Mouse (Mus musculus): ENCODE data around the gene Hoxd12. TPM values are rescaled to one million over a fixed set of nuclear protein-coding genes. Genes with fewer than 3 reads are reported as not detected.

The Hoxd12 gene
- polyA plus RNA-seq, 1 experiment: not detected

DNA sequence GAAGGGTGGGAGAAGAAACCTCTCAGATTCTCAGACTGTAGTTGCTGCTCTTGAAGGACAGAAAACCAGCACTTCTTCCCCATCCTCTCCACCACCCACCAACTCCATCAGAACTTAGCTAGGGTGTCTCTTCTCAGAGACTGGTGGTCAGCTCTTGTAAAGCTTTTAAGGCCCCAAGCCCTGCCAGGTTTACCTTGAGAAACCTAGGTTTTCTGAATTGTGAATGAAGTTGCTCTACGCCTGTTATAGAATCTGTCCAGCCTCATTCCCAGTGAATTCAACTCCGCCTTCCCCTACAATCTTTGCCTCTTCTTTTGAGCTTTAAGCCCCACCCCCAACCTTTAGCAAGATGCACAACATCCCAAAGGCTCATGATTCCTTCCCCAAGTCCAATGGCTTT lies 2.3 kb downstream of the Hoxd12 start:
- no peaks in the 10 kb centered on the region for H3K79me2 ChIP-seq (ENCODE audit: control insufficient read depth, insufficient read depth)
- no peaks in the 10 kb centered on the region for H3K36me3 ChIP-seq (ENCODE audit: control insufficient read depth, insufficient read depth)
- TF ChIP-seq MYOG (IDR thresholded peaks at IDR 0.05; ENCODE audit: control insufficient read depth, extremely low read depth, insufficient read length): no peak
- no peak for TF ChIP-seq CEBPB (IDR thresholded peaks at IDR 0.05; ENCODE audit: low read depth)
- TF ChIP-seq USF1 (IDR thresholded peaks at IDR 0.05; ENCODE audit: low read depth): no peak
- TF ChIP-seq FOSL1 (IDR thresholded peaks at IDR 0.05; ENCODE audit: insufficient read depth, low read length, poor library complexity, severe bottlenecking): no peak
- no peak for TF ChIP-seq MYOD1 (IDR thresholded peaks at IDR 0.05; ENCODE audit: control insufficient read depth, insufficient read length, low read depth)
- no peak for TF ChIP-seq MAX (IDR thresholded peaks at IDR 0.05)
- TF ChIP-seq CTCF (IDR thresholded peaks at IDR 0.05; ENCODE audit: control insufficient read depth, insufficient read depth, insufficient read length): no peak
- H3K27me3 ChIP-seq (ENCODE audit: control insufficient read depth, insufficient read depth, insufficient read length): peaks cover 66% of the 10 kb centered on the region
- no peak overlapping the region for H3ac ChIP-seq (ENCODE audit: control insufficient read depth, insufficient read length, low read depth)
- no peaks in the 10 kb centered on the region for H3K79me3 ChIP-seq (ENCODE audit: low read depth)
- no peak overlapping the region for H3K4me3 ChIP-seq (ENCODE audit: insufficient read depth, poor library complexity, severe bottlenecking)

DNA sequence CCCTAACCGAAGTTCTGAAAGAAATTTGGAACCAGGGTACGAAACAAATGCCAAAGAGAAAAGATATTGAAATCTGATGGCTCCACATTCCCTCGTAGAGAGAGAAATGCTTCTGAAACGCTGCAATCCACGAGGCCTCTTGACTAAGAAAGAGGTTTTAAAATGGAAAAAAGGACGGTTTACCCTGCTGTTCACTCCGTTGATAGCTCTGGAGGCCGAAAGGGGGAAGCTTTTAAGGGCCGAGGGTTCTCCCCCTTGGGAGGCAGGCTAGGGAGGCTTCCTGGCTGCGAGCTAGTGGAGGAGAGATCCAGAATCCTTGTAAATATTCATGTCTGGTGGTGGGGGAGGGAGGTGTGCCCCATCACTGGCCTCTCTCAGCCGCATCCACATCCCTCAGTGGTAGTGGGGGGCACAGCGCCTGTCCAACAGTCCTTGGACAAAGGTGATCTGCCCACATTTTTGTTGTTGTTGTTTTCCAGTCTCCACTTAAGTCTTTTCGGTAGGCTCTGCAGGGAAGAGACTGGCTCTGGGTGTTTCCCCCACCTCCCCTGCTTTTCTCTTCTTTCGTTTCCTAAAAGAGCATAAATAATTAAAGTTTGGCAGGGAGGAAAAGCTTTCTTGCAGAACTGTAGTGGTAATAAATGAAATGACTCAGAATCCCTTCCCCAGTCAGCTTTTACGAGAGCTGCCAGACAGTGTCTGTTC lies 4.2 kb downstream of the Hoxd12 start, which contains the start of gene Hoxd11:
Gene Hoxd11 (plus strand): TSS at position 667 of the 705 bp plus-strand sequence.
- H3K4me3 ChIP-seq (ENCODE audit: insufficient read depth, poor library complexity, severe bottlenecking): no peak within 1 kb of the TSS
- no peak within 1 kb of the TSS for H3ac ChIP-seq (ENCODE audit: control insufficient read depth, insufficient read length, low read depth)
- no peaks in the 10 kb centered on the region for H3K79me3 ChIP-seq (ENCODE audit: low read depth)
- TF ChIP-seq USF1 (IDR thresholded peaks at IDR 0.05; ENCODE audit: low read depth) (no peak), CTCF (IDR thresholded peaks at IDR 0.05; ENCODE audit: control insufficient read depth, insufficient read depth, insufficient read length) (no peak), MYOG (IDR thresholded peaks at IDR 0.05; ENCODE audit: control insufficient read depth, extremely low read depth, insufficient read length) (no peak), FOSL1 (IDR thresholded peaks at IDR 0.05; ENCODE audit: insufficient read depth, low read length, poor library complexity, severe bottlenecking) (no peak), MYOD1 (IDR thresholded peaks at IDR 0.05; ENCODE audit: control insufficient read depth, insufficient read length, low read depth) (no peak), CEBPB (IDR thresholded peaks at IDR 0.05; ENCODE audit: low read depth) (no peak), MAX (IDR thresholded peaks at IDR 0.05) (no peak)
- no peaks in the 10 kb centered on the region for H3K36me3 ChIP-seq (ENCODE audit: control insufficient read depth, insufficient read depth)
- no peaks in the 10 kb centered on the region for H3K79me2 ChIP-seq (ENCODE audit: control insufficient read depth, insufficient read depth)
- peaks cover 66% of the 10 kb centered on the region for H3K27me3 ChIP-seq (ENCODE audit: control insufficient read depth, insufficient read depth, insufficient read length)

DNA sequence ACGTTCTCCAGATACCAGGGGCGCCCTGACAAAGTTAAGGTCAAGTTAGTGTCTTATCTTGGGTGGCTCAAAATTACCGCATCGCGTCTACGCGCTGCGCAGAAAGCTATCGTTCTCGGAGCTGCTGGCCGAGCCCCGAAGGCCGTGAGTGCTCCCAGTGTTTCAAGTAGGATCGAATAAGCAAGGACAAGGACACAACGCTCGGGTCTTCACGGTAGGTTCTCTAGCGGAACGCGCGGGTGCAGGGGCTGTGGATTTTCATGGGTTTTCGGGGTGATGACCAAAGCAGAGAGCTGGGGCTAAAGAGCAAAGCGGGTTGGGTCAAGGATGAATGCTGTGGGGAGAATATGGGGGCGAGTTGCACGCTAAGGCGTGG lies 4.8 kb downstream of the Hoxd12 start:
- H3K79me3 ChIP-seq (ENCODE audit: low read depth): no peaks in the 10 kb centered on the region
- TF ChIP-seq USF1 (IDR thresholded peaks at IDR 0.05; ENCODE audit: low read depth): no peak
- no peak overlapping the region for H3K4me3 ChIP-seq (ENCODE audit: insufficient read depth, poor library complexity, severe bottlenecking)
- no peaks in the 10 kb centered on the region for H3K36me3 ChIP-seq (ENCODE audit: control insufficient read depth, insufficient read depth)
- H3K27me3 ChIP-seq (ENCODE audit: control insufficient read depth, insufficient read depth, insufficient read length): peaks cover 61% of the 10 kb centered on the region
- H3K79me2 ChIP-seq (ENCODE audit: control insufficient read depth, insufficient read depth): no peaks in the 10 kb centered on the region
- H3ac ChIP-seq (ENCODE audit: control insufficient read depth, insufficient read length, low read depth): no peak overlapping the region

DNA sequence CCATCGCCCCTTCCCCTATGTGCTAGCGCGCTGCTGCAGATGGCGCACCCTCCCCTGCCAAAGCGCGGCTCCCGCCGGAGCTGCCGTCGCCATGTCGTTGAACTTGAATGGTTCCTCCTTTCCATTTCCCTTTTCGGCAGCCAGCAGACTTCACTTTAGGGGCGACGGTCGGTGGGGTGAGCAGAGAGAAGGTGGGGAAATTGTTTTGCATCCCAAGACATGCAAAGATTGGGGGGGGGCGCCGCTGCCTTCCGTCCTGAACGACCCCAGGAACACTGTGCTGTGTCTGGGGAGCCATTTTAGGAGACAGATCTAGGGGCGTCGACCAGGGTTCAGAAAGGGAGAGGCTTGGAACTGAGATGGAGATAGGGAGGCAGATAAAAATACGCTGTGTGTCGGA lies 5.2 kb downstream of the Hoxd12 start:
- Histone ChIP-seq H3K36me3 (ENCODE audit: control insufficient read depth, insufficient read depth) (no peaks in the 10 kb centered on the region), H3ac (ENCODE audit: control insufficient read depth, insufficient read length, low read depth) (no peak overlapping the region), H3K79me3 (ENCODE audit: low read depth) (no peaks in the 10 kb centered on the region), H3K79me2 (ENCODE audit: control insufficient read depth, insufficient read depth) (no peaks in the 10 kb centered on the region), H3K4me3 (ENCODE audit: insufficient read depth, poor library complexity, severe bottlenecking) (no peak overlapping the region), H3K27me3 (ENCODE audit: control insufficient read depth, insufficient read depth, insufficient read length) (peaks cover 57% of the 10 kb centered on the region)
- TF ChIP-seq MAX (IDR thresholded peaks at IDR 0.05) (no peak), MYOD1 (IDR thresholded peaks at IDR 0.05; ENCODE audit: control insufficient read depth, insufficient read length, low read depth) (no peak), CTCF (IDR thresholded peaks at IDR 0.05; ENCODE audit: control insufficient read depth, insufficient read depth, insufficient read length) (no peak), USF1 (IDR thresholded peaks at IDR 0.05; ENCODE audit: low read depth) (no peak), MYOG (IDR thresholded peaks at IDR 0.05; ENCODE audit: control insufficient read depth, extremely low read depth, insufficient read length) (no peak), CEBPB (IDR thresholded peaks at IDR 0.05; ENCODE audit: low read depth) (no peak)

DNA sequence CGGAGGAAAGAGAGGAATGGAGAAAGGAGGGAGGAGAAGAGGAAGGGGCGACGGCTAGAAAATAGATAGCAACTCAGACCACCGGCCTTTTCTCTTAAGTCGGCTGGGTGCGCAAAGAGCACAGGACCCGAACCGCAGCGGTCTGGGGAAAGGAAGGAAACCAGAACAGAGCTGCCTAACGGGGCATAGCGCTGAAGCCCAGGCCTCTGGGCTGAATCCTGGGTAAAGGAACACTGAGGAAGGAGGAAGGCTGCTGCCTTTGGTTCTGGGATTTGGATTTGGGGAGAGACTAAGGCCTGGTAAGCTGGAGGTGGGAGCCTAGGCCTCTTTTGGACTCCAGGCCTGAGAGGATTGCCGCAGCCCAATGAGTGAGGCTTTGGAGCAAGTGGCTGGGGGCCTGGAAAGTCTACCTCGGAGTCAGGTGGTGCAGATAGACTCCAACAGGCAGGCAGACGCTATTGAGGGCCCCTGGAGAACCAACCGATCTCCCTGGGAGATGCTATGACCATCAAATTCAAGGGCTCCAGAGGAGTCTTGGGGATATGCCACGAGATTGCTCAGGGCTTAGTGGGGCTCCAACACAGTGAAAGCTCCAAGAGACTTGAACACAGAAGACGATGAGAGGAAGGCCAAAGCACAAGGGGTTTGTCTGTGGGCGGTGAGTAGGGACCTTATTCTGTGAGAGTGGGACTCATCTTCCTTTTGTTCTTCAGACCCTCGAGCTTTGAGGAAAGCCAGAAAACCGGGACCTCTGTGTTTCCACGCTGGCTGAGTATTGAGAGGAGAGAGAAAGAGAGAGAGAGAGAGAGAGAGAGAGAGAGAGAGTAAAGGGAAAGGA lies 6.0 kb downstream of the Hoxd12 start:
- Histone ChIP-seq H3K27me3 (ENCODE audit: control insufficient read depth, insufficient read depth, insufficient read length) (peaks cover 53% of the 10 kb centered on the region), H3K36me3 (ENCODE audit: control insufficient read depth, insufficient read depth) (no peaks in the 10 kb centered on the region), H3K79me3 (ENCODE audit: low read depth) (no peaks in the 10 kb centered on the region), H3K79me2 (ENCODE audit: control insufficient read depth, insufficient read depth) (no peaks in the 10 kb centered on the region), H3ac (ENCODE audit: control insufficient read depth, insufficient read length, low read depth) (no peak overlapping the region), H3K4me3 (ENCODE audit: insufficient read depth, poor library complexity, severe bottlenecking) (no peak overlapping the region)
- no peak for TF ChIP-seq MAX (IDR thresholded peaks at IDR 0.05)
- no peak for TF ChIP-seq MYOG (IDR thresholded peaks at IDR 0.05; ENCODE audit: control insufficient read depth, extremely low read depth, insufficient read length)
- TF ChIP-seq CEBPB (IDR thresholded peaks at IDR 0.05; ENCODE audit: low read depth): no peak
- TF ChIP-seq FOSL1 (IDR thresholded peaks at IDR 0.05; ENCODE audit: insufficient read depth, low read length, poor library complexity, severe bottlenecking): no peak
- TF ChIP-seq MYOD1 (IDR thresholded peaks at IDR 0.05; ENCODE audit: control insufficient read depth, insufficient read length, low read depth): no peak
- TF ChIP-seq CTCF (IDR thresholded peaks at IDR 0.05; ENCODE audit: control insufficient read depth, insufficient read depth, insufficient read length): no peak
- TF ChIP-seq USF1 (IDR thresholded peaks at IDR 0.05; ENCODE audit: low read depth): no peak
